Mouse (Mus musculus) lung, adult 18-20 months (tissue): ENCODE measurements around the gene Aff1.
A peak's percentile ranks its signal among the peaks of the same experiment; 100 is the strongest.

Source experiments
- DNase-seq, 2 experiments: peaks; one replicate each; pipeline ENCODE4 v3.0.0; 2022; ENCODE audit warnings: mixed read lengths in 2 of 2

The Aff1 gene

DNA sequence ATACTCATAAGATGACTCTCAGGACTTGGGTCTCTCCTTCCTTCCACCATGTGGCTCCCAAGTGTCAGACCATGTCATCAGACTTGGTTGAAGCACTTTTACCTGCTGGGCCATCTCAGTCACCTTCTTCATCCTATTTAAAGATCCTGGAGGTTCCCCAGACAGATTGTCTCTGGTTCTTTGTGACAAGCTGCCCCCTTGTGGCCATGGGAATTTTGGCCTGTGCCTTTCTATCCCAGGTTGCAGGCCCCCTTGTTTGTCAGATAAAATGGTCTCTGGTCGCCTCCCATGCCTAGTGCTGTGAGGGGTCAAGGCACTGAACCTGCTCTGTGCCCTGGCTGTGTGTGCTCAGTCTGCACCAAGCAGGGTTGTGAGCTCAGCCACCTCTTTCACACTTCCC lies 151.8 kb downstream of the Aff1 start:
- peak in 1 of 2 experiments; percentile 55 for DNase-seq

DNA sequence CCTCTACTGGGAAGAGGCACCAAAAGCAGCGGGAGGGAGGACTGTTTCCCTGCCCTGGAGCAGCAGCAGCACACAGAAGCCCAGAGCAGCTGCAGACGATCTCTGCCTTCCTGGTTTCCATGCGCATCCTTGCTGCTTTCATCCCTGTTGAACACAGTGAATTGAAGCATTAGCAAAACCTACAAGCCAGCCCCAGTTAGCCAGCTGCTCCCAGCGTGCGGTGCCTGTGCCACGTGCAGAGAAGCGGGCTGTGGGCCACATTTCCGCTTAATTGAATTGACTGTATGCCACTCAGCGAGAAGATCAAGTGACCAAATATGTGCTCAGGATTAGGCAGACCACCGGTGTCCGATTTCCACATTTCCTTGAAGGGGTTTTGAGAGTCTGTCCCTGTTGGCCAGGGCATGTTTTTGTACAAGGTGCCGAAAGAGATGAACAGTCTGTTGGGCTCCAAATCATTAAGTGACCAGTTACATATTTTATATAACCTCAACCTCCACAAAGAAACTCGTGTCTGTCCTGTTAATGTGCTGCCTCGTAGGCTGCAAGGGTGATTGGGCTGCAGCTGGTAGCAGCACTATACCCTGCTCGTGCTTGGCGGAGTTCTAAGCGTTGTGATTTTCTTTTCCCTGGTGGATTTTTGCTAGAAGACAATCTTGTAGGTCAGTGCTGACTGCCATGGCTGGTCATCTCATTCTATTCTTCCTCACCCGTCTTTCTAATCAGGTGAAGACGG lies 153.4 kb downstream of the Aff1 start:
- peak in 1 of 2 experiments; percentile 60 for DNase-seq

DNA sequence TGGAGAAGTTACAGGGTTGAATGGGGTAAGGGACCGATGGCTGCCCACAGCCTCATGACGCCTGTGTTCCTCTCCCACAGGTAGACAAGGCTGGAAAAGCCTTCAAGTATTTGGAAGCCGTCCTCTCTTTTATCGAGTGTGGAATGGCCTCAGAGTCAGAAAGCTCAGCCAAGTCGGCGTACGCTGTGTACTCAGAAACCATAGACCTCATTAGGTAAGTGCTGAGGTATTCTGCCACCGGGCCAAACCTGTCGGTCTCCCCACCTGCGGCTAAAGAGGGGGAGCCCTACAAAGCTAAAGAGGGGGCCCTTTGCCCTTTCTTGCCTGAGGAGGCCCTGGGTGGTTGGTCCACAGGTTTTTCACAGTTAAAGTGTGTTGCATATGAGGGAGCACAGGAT lies 154.0 kb downstream of the Aff1 start:
- peak; percentile 71 to 80 for DNase-seq

DNA sequence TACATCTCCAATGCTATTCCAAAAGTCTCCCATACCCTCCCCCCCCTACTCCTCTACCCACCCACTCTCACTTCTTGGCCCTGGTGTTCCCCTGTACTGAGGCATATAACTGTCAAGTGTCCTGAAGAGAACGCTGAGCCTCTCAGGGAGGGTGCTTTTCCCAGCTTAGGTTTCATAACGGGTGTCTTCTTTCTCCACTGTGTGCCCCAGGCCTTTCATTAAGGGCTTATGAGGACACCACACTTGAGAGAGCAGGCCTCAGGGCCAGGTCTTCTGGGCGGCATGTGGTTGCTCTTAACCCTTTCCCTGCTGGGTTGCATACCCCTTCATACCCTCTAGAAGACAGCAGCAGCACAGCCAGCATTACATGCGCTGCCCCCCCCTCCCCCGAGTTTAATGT lies 154.4 kb downstream of the Aff1 start:
- no peak for DNase-seq

DNA sequence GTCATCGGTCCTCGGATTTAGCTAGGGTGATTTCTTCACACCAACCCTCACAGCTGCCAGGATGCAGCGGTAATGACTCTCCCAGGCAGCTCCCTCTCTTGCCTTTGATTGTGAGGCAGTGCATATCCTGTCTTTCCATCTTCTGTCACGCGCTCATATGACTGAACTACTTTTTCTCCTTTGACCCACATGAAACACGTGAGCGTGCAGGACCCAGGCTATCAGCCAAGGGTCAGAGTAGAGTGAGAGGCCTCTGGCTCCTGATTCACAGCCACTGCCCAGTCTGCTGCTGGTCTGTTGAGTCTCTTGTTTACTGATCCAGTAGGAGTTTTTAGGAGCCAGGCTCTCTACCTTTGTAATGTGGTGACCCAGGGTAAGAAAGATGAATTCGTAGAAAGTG lies 156.4 kb downstream of the Aff1 start:
- DNase-seq, result peak in 1 of 2 experiments; percentile 52

DNA sequence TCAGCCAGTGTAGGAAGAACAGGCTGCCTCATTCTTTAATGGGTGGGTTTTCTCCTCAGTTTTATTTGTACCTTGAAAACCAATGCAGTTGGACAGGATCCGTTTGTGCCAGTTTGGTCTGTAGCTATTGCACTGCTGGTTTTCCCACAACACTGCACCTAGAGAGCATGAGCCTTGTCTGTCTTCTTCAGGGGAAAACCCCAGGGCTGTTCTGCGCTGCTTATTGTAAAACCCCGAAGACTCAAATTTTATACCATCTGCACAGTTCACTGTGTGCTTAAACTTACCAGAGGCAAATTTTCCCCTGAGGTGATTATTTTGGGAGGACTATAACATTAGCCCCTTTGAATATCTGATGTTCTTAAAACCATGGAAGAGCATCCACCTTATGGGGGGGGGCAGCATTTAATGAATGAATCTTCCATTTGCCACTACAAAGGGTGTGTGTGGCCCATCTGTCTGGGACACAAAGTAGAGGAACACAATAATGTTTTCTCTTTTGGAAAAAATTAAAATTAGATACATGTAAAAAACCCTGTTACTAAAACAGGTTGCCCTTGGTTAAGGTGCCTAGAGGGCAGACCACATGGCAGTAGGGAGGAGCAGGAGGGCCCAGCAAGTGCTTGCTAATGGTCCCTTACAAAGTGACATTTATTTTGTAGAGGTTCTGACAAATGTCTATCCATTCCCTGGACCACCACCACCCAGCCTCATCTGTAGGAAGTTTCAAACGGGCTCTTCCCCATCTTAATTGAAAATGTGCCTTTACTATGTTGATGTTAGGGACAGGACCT lies 160.8 kb downstream of the Aff1 start:
- no peak for DNase-seq

DNA sequence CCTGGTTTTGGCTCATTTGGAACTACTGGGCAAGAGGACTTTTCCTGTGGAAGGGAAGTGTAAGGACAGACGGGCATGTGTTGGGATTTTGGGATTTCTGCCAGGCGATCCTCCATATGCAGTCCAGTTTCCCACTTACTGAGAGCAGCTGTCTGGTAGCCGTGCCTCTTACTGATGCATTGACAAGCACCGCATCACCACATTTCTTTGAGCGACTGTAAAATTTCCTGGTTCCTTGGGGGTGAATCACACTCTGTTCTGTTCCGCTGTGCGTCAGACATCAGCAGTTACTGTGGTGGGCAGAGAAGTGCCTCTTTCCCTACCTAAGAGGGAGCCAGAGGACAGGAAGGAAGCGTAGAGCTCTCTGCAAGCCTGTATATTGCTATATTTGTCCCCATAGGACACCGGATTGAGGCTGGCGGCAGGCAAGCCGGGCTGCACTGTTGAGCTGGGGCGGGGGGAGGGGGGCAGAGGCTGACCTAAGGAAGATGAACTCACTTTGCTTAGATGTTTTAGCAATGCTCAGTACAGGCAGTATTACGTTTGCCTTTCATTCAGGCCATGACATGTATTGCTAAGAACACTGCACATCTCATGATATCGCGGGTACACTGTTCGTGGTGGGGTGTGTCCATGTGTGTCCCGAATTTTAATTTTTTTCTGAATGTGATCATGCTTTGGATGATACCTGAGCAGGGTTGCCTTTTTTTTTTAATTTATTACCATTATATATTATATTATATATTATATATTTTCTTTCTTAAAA lies 162.1 kb downstream of the Aff1 start:
- DNase-seq, result no peak

DNA sequence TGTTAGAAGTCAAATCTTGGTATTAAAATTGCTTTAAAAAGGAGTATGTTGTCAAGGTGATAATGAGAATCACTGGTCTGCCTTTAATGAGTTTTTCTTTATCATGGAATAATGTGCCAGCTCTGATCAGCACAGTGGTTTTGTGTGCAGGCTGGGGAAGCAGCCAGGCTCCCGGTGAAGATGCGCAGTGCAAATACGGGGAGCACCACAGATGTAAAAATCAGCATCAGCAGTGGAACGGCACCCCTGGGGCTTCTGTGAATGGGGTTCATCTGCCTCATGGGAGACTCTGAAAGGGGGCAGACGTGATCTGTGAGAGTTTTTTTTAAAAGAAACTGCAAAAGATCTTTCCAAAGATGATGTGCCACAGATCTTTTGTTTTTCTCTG lies 162.6 kb downstream of the Aff1 start:
- no peak for DNase-seq

DNA sequence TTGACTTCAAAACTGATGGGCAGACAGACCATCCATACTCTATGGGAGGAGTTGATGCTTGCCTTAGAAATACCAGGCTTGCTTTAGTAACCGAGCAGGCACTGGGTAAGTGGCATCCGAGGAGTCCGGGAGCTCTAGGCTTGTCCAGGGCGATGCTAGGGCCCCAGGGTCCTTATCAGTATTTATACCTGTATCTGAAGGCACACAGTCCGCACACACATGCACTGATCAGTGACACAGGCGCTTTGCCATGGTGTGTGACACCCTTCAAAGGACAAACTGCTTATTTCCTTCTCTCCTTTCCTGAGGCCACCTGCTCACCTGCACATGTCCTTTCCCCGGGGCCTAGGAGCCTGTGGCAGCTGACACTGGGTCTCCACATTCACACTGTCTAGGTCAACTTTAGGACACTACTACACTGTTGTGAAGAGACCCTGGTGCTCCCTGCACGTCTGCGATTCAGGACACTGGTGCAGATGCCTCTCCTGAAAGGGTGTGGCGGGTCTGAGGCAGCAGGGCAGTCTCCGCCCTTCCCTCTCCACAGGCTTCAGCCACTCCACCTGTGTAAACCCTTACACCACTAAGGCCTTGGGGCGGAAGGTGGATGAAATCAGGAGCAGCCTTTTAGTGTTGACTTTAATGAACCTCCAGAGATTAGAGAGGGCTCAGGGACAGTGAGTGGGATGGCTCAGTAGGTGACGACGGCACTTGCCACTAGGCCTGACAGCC lies 163.5 kb downstream of the Aff1 start:
- DNase-seq, result peak; percentile 59 to 76

DNA sequence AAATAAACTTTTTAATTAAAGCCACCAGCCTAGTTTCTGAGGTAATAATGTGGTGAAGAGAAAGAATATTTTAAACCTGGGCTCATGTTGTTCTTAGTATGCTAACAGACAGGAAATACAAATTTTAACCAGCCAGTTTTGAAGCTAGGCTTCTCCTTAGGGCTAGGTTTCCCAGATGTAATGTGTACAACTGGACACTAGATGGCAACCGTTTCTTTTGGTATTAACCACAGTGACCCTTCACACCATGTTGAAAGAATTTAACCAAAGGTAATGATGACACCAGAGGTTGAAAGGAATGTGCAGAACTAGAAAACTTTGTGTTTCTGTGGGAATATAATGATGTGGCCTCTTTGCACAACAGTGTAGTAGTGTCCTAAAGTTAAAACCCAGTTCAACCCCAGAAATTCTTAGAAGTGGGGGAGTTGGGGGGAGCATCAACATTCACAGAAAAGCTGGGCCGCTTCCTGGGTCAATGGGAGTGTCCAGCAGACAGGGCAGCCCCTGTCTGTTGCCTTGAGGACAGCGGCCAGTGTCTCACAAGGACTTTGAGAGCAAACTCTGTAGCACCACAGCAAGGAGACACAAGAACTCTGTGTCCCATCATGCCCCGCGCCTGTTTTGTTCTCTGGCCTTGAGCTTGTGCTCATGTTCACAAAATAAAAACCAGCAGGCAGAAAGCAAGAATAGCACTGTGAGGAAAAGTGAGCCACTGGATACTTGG lies 164.3 kb downstream of the Aff1 start:
- peak in 1 of 2 experiments; percentile 60 for DNase-seq

DNA sequence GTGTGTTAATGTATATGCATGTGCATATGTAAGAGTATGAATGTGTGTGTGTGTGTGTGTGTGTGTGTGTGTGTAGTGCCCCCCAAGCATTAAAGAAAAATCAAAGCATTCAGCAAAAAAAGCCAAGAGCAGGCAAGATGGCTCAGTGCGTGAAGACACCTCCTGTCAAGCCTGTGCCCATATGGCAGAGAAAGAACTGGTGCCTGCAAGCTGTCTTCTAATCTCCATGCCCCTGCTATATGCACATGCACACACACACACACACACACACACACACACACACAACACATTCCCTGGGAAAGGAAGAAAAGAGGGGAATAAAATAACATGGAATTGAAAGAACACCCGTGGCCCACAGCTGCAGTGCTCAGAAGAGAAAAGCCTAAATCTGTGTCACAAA lies 165.0 kb downstream of the Aff1 start:
- DNase-seq, result no peak

DNA sequence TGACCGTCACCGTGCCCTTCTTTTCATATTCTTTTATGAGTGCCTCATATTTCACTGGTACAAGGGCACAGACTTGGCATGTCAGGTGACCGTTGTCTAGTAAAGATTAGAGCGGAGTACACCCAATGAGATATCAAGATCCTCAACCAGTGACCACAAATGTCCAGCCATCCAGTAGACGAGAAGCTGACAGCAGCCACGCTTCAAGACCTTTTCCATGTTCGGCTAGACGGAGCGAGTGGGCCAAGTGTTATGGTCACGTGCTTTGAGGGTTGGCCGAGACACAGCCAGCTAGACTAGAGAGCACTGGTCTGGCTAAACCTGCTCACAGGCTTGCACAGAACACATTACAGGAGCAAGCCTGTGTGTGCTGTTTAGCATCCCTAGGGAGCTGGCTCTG lies 168.4 kb downstream of the Aff1 start:
- no peak for DNase-seq

DNA sequence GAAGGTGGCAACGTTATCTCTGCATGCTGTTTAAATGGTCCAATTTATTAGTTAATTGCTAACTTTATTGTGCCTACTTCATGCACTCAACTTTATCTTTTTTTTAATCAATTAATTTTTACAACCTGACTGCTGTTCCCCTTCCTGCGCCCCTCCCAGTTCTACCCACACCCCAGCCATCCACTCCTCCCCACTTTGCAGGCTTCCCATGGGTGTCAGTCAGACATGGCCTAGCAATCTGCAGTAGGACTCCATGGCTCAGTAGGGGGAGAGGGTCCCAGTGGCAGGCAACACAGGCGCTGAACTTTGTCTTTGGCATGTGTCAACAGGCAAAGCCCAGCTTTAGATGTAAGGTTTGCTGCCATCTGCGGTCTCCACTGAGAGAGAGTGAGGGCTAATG lies 171.6 kb downstream of the Aff1 start:
- DNase-seq, result no peak

DNA sequence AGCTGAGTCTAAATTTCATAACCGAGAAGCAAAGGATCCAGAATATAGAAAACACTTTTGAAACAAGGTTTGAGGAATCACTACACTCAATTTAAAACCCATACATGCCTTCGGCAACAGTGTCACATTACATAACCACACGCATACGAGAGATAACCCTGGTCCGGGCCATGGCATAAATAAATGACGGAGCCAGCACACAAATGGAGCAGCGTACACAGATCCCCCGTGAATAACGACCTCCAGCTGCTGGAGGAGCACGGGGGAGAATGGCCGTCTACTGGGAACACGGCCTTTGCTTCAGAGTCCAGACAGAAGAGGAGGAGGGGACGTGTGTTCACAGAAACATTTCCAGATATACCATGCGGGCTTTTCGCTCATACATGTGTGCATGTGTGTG lies 197.6 kb downstream of the Aff1 start:
- no peak for DNase-seq

DNA sequence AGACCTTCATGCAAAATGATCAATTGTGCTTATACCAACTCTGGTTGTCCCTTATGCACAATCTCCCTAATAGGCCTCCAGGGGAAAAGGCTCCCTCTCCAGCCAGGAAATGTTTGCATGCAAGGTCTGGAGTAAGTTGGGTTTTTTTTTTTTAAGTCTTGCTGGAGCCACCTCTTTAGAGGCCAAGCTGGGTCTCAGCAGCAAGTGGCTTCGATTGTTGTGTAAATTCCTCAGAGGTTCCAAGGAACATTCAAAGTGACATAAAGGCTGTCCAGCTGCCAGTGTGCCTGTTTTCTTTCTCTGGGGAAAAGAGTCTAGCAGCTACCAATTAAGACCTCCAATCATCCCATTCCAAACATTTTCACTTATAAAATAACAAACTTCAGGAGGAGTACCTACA lies 206.1 kb downstream of the Aff1 start:
- DNase-seq, result no peak
